Mouse (Mus musculus): ENCODE data around the gene Timp2. TPM values are rescaled to one million over a fixed set of nuclear protein-coding genes. Genes with fewer than 3 reads are reported as not detected.
A peak's percentile ranks its signal among the peaks of the same experiment; 100 is the strongest.

Gene Timp2
- polyA plus RNA-seq, 1 experiment from 2014 or later: 83.9 TPM

DNA sequence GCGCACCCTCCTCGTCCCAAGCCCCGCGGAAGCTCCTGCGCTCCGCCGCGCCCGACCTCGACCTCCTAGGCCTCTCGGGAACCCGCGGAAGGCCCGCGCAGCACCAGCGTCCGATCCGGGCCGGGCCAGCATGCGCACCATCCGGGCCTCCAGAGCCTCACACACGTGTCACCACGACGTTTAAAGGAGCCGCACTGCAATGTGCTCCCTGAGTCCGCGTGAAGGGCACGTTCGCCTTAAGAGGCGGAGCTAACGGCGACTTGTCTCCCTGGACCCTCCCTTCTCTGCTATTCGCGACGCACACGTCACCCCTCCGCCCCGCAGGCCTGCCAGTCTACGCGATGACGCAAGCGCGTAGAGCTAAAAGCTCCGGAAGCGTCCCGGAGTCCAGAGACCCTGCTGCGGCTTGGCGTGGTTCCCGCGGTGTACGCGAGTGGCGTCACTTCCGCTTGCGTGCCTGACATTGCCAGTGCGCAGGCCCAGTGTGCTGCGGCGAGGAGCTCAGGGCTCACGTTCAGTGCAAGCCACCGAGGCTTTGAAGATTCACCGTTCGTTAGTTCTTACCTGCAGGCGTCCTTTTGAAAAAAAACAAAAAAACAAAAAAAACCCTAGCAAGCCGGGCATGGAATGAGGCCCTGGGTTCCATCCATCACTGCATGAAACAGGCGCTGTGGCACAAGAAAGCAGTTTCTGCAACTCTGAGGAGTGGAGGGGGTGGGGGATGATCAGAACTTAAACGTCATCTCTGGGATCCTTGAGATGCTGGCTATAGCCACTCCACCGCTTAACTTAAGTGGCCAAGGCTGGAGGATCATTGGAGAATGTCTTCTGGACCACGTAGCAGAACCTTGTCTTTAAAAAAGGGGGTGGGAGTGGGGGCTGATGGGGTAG is 65.3 kb downstream of the Timp2 start, which contains the start of gene Usp36:
Gene Usp36 (minus strand): TSS at position 246 of the 891 bp plus-strand sequence.
- Histone ChIP-seq H3K27me3 (replicated peaks; ENCODE audit: control insufficient read depth, insufficient read depth, low read length) (no peaks in the 10 kb centered on the region), H3K4me3 (ENCODE audit: low read depth, low read length) (peak within 1 kb of the TSS; percentile 92), H3K27ac (ENCODE audit: low read depth) (peak within 1 kb of the TSS; percentile 81), H3K9ac (ENCODE audit: low read length) (peak within 1 kb of the TSS; percentile 89), H3K36me3 (ENCODE audit: control insufficient read depth, insufficient read depth, low read length) (peaks cover 24% of the 10 kb centered on the region), H3K9me3 (ENCODE audit: control insufficient read depth, low read length) (no peaks in the 10 kb centered on the region), H3K4me2 (ENCODE audit: low read length) (peak within 1 kb of the TSS; percentile 83), H3K4me1 (replicated peaks; ENCODE audit: control insufficient read depth, insufficient read depth, low read length) (peaks cover 18% of the 10 kb centered on the region)
- DNase-seq (ENCODE audit: low spot score): peak; percentile 97
- WGBS: 1% methylated on average over 68 of the region's 68 CpGs
- peak; percentile 98 for ATAC-seq (replicated peaks; ENCODE audit: low FRiP score, low TSS enrichment, low read depth)

DNA sequence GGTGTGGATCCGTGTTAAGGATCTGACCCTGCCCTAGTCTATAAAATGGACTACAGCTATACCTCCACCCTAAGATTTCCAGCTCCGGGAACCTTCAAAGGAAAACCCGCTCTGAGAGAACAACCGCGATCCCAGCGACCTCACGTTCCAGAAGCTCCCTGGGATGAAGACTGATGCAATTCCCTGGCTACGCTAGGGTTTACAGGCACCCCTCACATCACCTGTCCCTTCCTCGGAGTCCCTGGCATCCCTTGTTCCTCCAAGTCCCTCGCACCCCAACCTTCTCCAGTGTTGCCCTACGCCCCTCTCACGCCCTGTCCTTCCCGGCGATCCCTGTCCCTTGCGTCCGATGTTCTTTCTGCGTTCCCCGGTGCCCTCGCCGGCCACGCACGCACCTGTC is 66.0 kb downstream of the Timp2 start:
- WGBS: under 1% methylated on average over 22 of the region's 22 CpGs
- Histone ChIP-seq H3K4me1 (replicated peaks; ENCODE audit: control insufficient read depth, insufficient read depth, low read length) (peaks cover 18% of the 10 kb centered on the region), H3K36me3 (ENCODE audit: control insufficient read depth, insufficient read depth, low read length) (peaks cover 31% of the 10 kb centered on the region), H3K4me2 (ENCODE audit: low read length) (peak overlapping the region; percentile 74), H3K27me3 (replicated peaks; ENCODE audit: control insufficient read depth, insufficient read depth, low read length) (no peaks in the 10 kb centered on the region), H3K9me3 (ENCODE audit: control insufficient read depth, low read length) (no peaks in the 10 kb centered on the region), H3K9ac (ENCODE audit: low read length) (peak overlapping the region; percentile 89), H3K4me3 (ENCODE audit: low read depth, low read length) (peak overlapping the region; percentile 92), H3K27ac (ENCODE audit: low read depth) (peak overlapping the region; percentile 81)
- DNase-seq (ENCODE audit: low spot score) (no peak), ATAC-seq (replicated peaks; ENCODE audit: low FRiP score, low TSS enrichment, low read depth) (peak; percentile 38)

DNA sequence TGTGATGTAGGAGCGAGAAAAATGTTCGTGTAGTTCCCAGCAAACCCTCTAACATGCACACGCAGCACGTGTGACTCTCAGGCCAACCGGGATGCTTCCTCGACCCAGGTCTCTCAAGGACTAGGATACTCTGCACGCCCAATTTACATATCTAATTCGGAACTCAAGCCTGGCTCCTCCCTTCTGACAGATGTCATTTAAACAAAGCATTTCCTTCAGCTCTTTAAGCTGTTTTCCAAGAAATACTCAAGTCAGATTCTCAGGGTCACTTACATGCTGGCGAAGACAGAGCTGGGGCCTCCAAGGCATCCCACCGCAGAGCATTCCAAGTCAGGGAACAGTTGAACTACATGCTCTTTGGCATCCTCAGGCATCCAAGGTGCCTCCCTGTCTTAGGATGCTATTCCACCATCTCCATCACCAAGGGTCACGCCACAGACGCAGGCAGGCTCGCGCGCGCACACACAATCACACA is 66.5 kb downstream of the Timp2 start:
- H3K9ac ChIP-seq (ENCODE audit: low read length): peak overlapping the region; percentile 89
- DNase-seq (ENCODE audit: low spot score) (peak; percentile 66), ATAC-seq (replicated peaks; ENCODE audit: low FRiP score, low TSS enrichment, low read depth) (no peak)
- peaks cover 36% of the 10 kb centered on the region for H3K36me3 ChIP-seq (ENCODE audit: control insufficient read depth, insufficient read depth, low read length)
- peak overlapping the region; percentile 74 for H3K4me2 ChIP-seq (ENCODE audit: low read length)
- H3K4me1 ChIP-seq (replicated peaks; ENCODE audit: control insufficient read depth, insufficient read depth, low read length): peaks cover 18% of the 10 kb centered on the region
- no peaks in the 10 kb centered on the region for H3K9me3 ChIP-seq (ENCODE audit: control insufficient read depth, low read length)
- no peaks in the 10 kb centered on the region for H3K27me3 ChIP-seq (replicated peaks; ENCODE audit: control insufficient read depth, insufficient read depth, low read length)
- H3K4me3 ChIP-seq (ENCODE audit: low read depth, low read length): peak overlapping the region; percentile 92
- WGBS: 2% methylated on average over 16 of the region's 16 CpGs
- peak overlapping the region; percentile 81; the same call in 1 of the 2 replicates for H3K27ac ChIP-seq (ENCODE audit: low read depth)

DNA sequence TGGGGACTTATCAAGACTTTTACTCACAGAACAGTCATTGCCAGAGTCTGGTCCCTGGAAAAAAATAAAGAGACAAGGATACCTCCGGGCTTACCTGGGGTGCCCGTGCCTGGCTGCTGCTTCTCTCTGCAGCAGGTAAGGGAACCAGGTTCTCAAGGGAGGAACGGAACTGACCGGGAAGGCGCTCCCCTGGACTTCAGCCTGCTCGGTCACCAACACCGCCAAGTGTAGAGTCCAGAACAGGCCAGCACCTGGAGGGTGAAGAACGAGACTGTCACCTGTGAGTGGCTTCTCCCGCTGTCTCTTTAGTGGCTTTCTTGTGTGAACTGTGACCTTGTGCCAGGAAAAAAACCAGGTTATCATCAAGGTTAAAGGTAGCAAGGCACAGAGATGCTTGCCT is 68.0 kb downstream of the Timp2 start:
- DNase-seq (ENCODE audit: low spot score): no peak
- no peak overlapping the region for H3K4me2 ChIP-seq (ENCODE audit: low read length)
- H3K27me3 ChIP-seq (replicated peaks; ENCODE audit: control insufficient read depth, insufficient read depth, low read length): no peaks in the 10 kb centered on the region
- peaks cover 51% of the 10 kb centered on the region for H3K36me3 ChIP-seq (ENCODE audit: control insufficient read depth, insufficient read depth, low read length)
- no peak for ATAC-seq (replicated peaks; ENCODE audit: low FRiP score, low TSS enrichment, low read depth)
- H3K4me1 ChIP-seq (replicated peaks; ENCODE audit: control insufficient read depth, insufficient read depth, low read length): peaks cover 18% of the 10 kb centered on the region
- H3K9ac ChIP-seq (ENCODE audit: low read length): no peak overlapping the region
- H3K4me3 ChIP-seq (ENCODE audit: low read depth, low read length): no peak overlapping the region
- H3K9me3 ChIP-seq (ENCODE audit: control insufficient read depth, low read length): no peaks in the 10 kb centered on the region
- WGBS: 92% methylated on average over 9 of the region's 9 CpGs
- no peak overlapping the region for H3K27ac ChIP-seq (ENCODE audit: low read depth)

DNA sequence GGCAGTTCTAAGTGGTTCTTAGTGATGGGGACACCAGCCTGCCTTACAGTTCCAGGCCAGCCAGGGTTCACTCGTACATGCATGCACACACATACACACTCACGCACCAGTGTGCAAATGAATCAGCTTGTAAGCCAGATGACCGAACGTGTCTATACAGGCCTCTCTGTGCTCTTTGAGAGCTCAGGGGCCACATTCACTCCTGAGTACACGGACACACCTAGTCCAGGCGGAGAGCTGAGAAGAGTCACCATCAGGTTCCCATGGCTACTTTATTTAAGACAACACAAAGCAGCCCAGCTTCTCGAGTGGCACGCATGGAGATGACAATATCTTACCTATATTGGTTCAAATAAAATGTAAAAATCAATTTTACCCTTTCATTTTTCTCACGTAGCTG is 69.1 kb downstream of the Timp2 start:
- peaks cover 62% of the 10 kb centered on the region for H3K36me3 ChIP-seq (ENCODE audit: control insufficient read depth, insufficient read depth, low read length)
- no peak overlapping the region for H3K9ac ChIP-seq (ENCODE audit: low read length)
- no peak for DNase-seq (ENCODE audit: low spot score)
- WGBS: 87% methylated on average over 9 of the region's 9 CpGs
- H3K9me3 ChIP-seq (ENCODE audit: control insufficient read depth, low read length): no peaks in the 10 kb centered on the region
- ATAC-seq (replicated peaks; ENCODE audit: low FRiP score, low TSS enrichment, low read depth): no peak
- no peaks in the 10 kb centered on the region for H3K27me3 ChIP-seq (replicated peaks; ENCODE audit: control insufficient read depth, insufficient read depth, low read length)
- no peak overlapping the region for H3K4me3 ChIP-seq (ENCODE audit: low read depth, low read length)
- H3K4me1 ChIP-seq (replicated peaks; ENCODE audit: control insufficient read depth, insufficient read depth, low read length): peaks cover 18% of the 10 kb centered on the region
- H3K4me2 ChIP-seq (ENCODE audit: low read length): no peak overlapping the region
- no peak overlapping the region for H3K27ac ChIP-seq (ENCODE audit: low read depth)

DNA sequence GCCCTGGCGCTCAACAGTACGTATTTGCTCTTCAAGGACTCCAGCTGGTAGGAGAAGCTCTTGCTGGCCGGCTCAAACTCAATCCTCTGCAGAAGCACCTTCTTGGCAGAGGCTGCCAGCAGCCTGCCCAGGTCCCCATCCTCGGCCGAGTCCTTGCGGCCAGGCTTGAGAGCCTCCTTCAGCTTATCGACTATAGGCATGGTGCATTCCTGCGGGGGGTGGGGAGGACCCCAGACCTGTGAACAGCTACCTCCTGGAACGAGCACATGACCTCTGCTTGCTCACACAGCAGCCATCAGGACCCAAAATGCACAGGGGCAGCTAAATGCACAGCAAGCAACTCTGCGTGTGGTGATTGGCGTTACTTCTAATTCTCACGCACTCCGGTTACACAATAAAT is 69.7 kb downstream of the Timp2 start:
- Histone ChIP-seq H3K27ac (ENCODE audit: low read depth) (no peak overlapping the region), H3K36me3 (ENCODE audit: control insufficient read depth, insufficient read depth, low read length) (peaks cover 68% of the 10 kb centered on the region), H3K9ac (ENCODE audit: low read length) (no peak overlapping the region), H3K9me3 (ENCODE audit: control insufficient read depth, low read length) (no peaks in the 10 kb centered on the region), H3K4me3 (ENCODE audit: low read depth, low read length) (no peak overlapping the region), H3K4me1 (replicated peaks; ENCODE audit: control insufficient read depth, insufficient read depth, low read length) (peaks cover 17% of the 10 kb centered on the region), H3K27me3 (replicated peaks; ENCODE audit: control insufficient read depth, insufficient read depth, low read length) (no peaks in the 10 kb centered on the region), H3K4me2 (ENCODE audit: low read length) (no peak overlapping the region)
- ATAC-seq (replicated peaks; ENCODE audit: low FRiP score, low TSS enrichment, low read depth): no peak
- WGBS: 90% methylated on average over 13 of the region's 13 CpGs
- DNase-seq (ENCODE audit: low spot score): no peak

DNA sequence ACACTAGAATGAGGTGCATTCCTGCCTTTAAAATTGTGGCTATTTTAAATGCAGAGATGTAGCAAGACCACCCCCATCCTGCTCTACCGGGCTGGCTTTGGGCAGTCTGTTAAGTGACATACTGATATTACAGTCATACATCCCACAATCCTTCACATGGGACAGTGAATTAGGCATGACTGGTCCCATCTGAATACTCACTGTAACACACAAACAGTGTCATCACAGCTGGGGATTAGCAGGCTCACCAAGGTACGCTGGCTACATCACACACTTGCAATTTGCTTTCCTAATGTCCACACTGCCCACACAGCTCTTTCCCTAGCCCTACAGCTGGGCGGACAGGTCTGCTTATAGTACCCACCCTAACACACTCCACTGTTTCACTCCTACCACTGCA is 75.3 kb downstream of the Timp2 start:
- no peak overlapping the region for H3K27ac ChIP-seq (ENCODE audit: low read depth)
- 93% methylated on average over 3 of the region's 3 CpGs for WGBS
- ATAC-seq (replicated peaks; ENCODE audit: low FRiP score, low TSS enrichment, low read depth) (no peak), DNase-seq (ENCODE audit: low spot score) (no peak)
- no peaks in the 10 kb centered on the region for H3K9me3 ChIP-seq (ENCODE audit: control insufficient read depth, low read length)
- H3K4me2 ChIP-seq (ENCODE audit: low read length): no peak overlapping the region
- no peak overlapping the region for H3K4me3 ChIP-seq (ENCODE audit: low read depth, low read length)
- no peaks in the 10 kb centered on the region for H3K27me3 ChIP-seq (replicated peaks; ENCODE audit: control insufficient read depth, insufficient read depth, low read length)
- peaks cover 99% of the 10 kb centered on the region for H3K36me3 ChIP-seq (ENCODE audit: control insufficient read depth, insufficient read depth, low read length)
- no peak overlapping the region for H3K9ac ChIP-seq (ENCODE audit: low read length)
- no peaks in the 10 kb centered on the region for H3K4me1 ChIP-seq (replicated peaks; ENCODE audit: control insufficient read depth, insufficient read depth, low read length)

DNA sequence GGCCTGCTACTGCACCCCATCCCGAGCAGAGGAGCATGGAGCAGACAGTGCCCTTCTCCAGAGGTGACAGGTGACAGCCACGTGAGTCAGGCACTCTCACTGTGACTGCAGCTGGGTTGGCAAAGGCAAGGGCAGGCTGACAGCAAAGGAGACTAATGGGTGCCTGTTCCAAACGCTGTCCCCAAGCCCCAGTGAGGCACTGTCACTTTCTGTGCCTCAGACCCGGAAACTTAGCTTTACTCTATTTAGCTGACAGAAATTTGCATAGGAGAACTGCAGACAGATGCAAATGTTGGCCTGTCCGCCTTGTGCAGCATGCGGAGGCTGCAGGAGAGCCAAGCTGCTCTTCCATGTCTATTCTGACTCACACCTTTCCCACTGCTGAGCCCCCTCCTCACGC is 79.2 kb downstream of the Timp2 start:
- WGBS: 85% methylated on average over 7 of the region's 7 CpGs
- Histone ChIP-seq H3K27me3 (replicated peaks; ENCODE audit: control insufficient read depth, insufficient read depth, low read length) (no peaks in the 10 kb centered on the region), H3K36me3 (ENCODE audit: control insufficient read depth, insufficient read depth, low read length) (peaks cover 99% of the 10 kb centered on the region), H3K9me3 (ENCODE audit: control insufficient read depth, low read length) (no peaks in the 10 kb centered on the region), H3K9ac (ENCODE audit: low read length) (no peak overlapping the region), H3K4me2 (ENCODE audit: low read length) (no peak overlapping the region), H3K27ac (ENCODE audit: low read depth) (no peak overlapping the region), H3K4me3 (ENCODE audit: low read depth, low read length) (no peak overlapping the region), H3K4me1 (replicated peaks; ENCODE audit: control insufficient read depth, insufficient read depth, low read length) (no peaks in the 10 kb centered on the region)
- no peak for DNase-seq (ENCODE audit: low spot score)
- no peak for ATAC-seq (replicated peaks; ENCODE audit: low FRiP score, low TSS enrichment, low read depth)

DNA sequence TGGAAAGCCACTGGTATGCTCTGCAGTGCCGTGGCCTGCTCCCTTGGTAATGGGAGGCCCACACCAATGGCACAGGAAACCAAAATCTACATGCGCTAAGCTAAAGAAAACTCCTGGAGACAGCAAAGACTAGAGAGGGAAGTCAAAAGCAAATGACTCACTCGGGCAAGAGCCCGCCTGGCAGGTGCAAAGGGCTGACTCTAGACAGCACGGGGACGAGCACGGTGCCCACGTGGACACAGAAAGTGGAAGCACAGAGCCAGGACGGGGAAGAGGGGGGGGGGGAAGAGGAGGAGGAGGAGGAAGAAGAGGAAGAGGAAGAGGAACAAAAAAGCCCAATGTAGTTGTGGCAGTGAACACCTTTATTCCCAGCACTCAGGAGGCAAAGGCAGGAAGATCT is 80.4 kb downstream of the Timp2 start:
- Histone ChIP-seq H3K9ac (ENCODE audit: low read length) (no peak overlapping the region), H3K4me3 (ENCODE audit: low read depth, low read length) (no peak overlapping the region), H3K4me2 (ENCODE audit: low read length) (no peak overlapping the region), H3K4me1 (replicated peaks; ENCODE audit: control insufficient read depth, insufficient read depth, low read length) (no peaks in the 10 kb centered on the region), H3K9me3 (ENCODE audit: control insufficient read depth, low read length) (no peaks in the 10 kb centered on the region), H3K36me3 (ENCODE audit: control insufficient read depth, insufficient read depth, low read length) (peaks cover 98% of the 10 kb centered on the region), H3K27me3 (replicated peaks; ENCODE audit: control insufficient read depth, insufficient read depth, low read length) (no peaks in the 10 kb centered on the region), H3K27ac (ENCODE audit: low read depth) (no peak overlapping the region)
- no peak for DNase-seq (ENCODE audit: low spot score)
- no peak for ATAC-seq (replicated peaks; ENCODE audit: low FRiP score, low TSS enrichment, low read depth)
- 95% methylated on average over 9 of the region's 9 CpGs for WGBS
